Mouse (Mus musculus) small intestine, adult 2 months (tissue): ENCODE measurements around the gene Tbpl2. TPM values are rescaled to one million over a fixed set of nuclear protein-coding genes. Genes with fewer than 3 reads are reported as not detected.

ENCODE experiments used
- H3K27ac ChIP-seq: fragments of 200-500 bp; 2 replicates; pipeline ENCODE4 v1.5.1; 2012; ENCODE audit warnings: low read depth, low read length, control low read depth, inconsistent platforms; ENCODE audit not compliant: insufficient read depth
- H3K27me3 ChIP-seq: fragments of 200-500 bp; 2 replicates; pipeline ENCODE4 v1.6.1; 2012; ENCODE audit warnings: mild to moderate bottlenecking, moderate library complexity, low read length, inconsistent platforms; ENCODE audit not compliant: control insufficient read depth, insufficient read depth
- H3K36me3 ChIP-seq: fragments of 200-500 bp; 2 replicates; pipeline ENCODE4 v1.6.1; 2012; ENCODE audit warnings: mild to moderate bottlenecking, low read length, control low read depth, inconsistent platforms; ENCODE audit not compliant: control insufficient read depth, insufficient read depth
- H3K4me1 ChIP-seq: fragments of 200-500 bp; 2 replicates; pipeline ENCODE4 v1.6.1; 2012; ENCODE audit warnings: low read length, inconsistent platforms, mixed read lengths; ENCODE audit not compliant: control insufficient read depth, insufficient read depth, insufficient read length
- H3K4me3 ChIP-seq: fragments of 200-500 bp; 2 replicates; pipeline ENCODE4 v1.5.1; 2012; ENCODE audit warnings: low read depth, mild to moderate bottlenecking, control low read depth, inconsistent platforms, low read length, moderate library complexity
- CTCF ChIP-seq: fragments of 200-500 bp; IDR thresholded peaks from 2 replicates; pipeline ENCODE4 v1.5.1; 2012; ENCODE audit warnings: low read depth, mild to moderate bottlenecking, control low read depth, inconsistent platforms, low read length, moderate library complexity, mixed read lengths; ENCODE audit not compliant: insufficient replicate concordance, insufficient read length; ENCODE audit errors: extremely low read depth
- POLR2A ChIP-seq: fragments of 200-500 bp; IDR thresholded peaks from 2 replicates; pipeline ENCODE4 v1.6.1; 2012; ENCODE audit warnings: low read depth, mild to moderate bottlenecking, control low read depth, inconsistent platforms, low read length, moderate library complexity
- WGBS: fragments of 180-500 bp; shearing (Covaris S2); methylation state at CpG from one replicate; pipeline ENCODE4 v1.1.7; 2018; 5-methylcytosine and 5-hydroxymethylcytosine counted together
- polyA plus RNA-seq: library from polyadenylated mRNA; depleted of rRNA; stranded (reverse); fragments of >200 nt; gene quantifications from 2 replicates; pipeline ENCODE4 v1.2.3, GENCODE M21; 2012; rRNA removed

The Tbpl2 gene
- not detected in 2 replicates for polyA plus RNA-seq

DNA sequence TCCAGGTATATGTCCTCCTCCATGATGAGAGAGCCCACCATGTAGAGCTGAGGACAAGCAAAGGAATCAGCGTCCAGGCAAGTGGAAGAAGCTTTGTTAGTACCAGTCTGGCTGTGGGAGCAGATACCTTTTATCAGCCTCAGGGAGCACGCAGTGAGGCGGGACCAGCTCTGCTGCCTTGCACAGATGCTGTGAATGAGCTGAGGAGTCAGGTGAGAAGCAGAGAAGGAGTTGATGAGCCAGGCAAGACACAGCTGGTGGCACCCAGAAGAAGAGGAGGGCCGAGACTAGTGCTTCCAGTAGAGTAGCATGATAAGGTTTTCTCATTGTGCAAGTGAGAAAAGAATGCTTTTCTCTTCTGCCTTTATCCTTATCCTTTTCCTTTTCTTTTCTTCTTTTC lies at the start of gene Tbpl2:
TSS of gene Tbpl2 (minus strand) at position 101 of the 400 bp plus-strand sequence.
- 69% methylated on average over 4 of the region's 4 CpGs for WGBS
- H3K27ac ChIP-seq = no peak within 1 kb of the TSS
- H3K27me3 ChIP-seq = no peaks in the 10 kb centered on the region
- no peaks in the 10 kb centered on the region for H3K4me1 ChIP-seq
- TF ChIP-seq CTCF = no peak
- no peak for TF ChIP-seq POLR2A
- no peak within 1 kb of the TSS for H3K4me3 ChIP-seq
- no peaks in the 10 kb centered on the region for H3K36me3 ChIP-seq

DNA sequence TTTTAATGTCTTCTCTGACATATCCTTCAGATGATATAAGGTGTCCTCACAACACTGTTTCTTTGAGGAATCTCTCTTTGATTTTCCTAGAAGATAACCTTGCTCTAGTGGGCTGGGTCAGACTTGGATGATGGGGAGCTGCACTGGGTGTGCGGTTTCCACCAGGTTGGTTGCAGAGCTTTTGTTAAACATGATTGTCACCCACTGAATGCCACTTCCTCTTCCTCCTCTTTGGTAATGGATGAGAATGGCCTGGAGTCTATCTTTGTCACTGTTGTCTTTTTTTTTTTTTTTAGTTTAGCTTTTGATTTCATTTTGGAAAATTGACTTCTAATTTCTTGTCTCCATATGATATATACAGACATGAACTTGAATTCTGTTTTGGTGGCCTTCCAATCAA lies 38.0 kb upstream of the Tbpl2 start:
- no peaks in the 10 kb centered on the region for H3K4me1 ChIP-seq
- TF ChIP-seq CTCF (no peak), POLR2A (no peak)
- no peak overlapping the region for H3K27ac ChIP-seq
- WGBS = 83% methylated on average over 1 of the region's 1 CpGs
- no peaks in the 10 kb centered on the region for H3K27me3 ChIP-seq
- H3K36me3 ChIP-seq = no peaks in the 10 kb centered on the region
- no peak overlapping the region for H3K4me3 ChIP-seq

DNA sequence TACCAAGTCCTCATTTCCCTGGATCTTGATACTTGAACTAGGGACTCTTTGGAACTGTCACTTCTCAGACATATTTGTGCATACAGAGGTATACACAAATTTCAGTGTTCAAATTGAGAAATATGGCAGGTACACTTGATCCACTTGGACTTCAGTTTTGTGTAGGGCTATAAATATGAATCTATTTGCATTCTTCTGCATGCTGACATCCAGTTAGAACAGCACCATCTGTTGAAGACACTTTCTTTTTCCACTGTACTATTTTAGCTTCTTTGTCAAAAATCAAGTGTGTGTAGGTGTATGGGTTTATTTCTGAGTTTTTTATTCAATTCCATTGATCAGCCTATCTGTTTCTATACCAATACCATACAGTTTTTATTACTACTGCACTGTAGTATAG lies 12.7 kb upstream of the Tbpl2 start:
- H3K27ac ChIP-seq = no peak overlapping the region
- H3K27me3 ChIP-seq = no peaks in the 10 kb centered on the region
- H3K36me3 ChIP-seq = no peaks in the 10 kb centered on the region
- no peaks in the 10 kb centered on the region for H3K4me1 ChIP-seq
- no peak overlapping the region for H3K4me3 ChIP-seq
- TF ChIP-seq CTCF (no peak), POLR2A (no peak)

DNA sequence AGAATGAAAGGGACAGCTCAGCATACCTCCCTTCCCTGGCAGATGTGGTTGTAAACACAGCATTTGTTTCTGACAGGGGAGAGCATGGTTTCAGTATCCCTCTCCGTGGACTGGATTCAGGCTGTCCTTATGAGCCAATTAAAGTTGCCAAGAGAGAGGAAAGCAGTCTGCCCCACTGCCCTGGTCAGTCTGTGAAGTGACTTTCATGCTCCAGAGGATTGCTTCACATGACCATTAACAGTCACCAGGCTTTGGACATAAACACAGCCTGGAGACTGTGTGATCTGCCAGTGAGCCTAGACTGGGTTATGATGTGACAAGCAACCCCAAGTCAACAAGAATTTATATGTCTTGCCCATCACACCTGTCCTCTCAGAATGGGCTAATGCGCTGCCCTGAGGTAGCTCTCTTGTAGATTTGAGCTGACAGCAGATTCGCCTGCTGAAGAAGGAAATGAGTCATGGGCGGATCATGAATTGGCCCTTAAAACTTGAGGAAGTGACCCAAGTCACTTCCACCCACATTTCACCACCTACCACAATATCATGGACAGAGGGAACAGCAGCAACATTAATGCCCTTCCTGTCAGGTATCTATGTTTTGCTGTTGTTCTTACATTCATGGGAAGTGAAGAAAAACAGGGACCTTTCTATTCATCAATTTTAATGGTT lies 7.4 kb upstream of the Tbpl2 start:
- 73% methylated on average over 4 of the region's 4 CpGs for WGBS
- TF ChIP-seq POLR2A (no peak), CTCF (no peak)
- no peak overlapping the region for H3K27ac ChIP-seq

DNA sequence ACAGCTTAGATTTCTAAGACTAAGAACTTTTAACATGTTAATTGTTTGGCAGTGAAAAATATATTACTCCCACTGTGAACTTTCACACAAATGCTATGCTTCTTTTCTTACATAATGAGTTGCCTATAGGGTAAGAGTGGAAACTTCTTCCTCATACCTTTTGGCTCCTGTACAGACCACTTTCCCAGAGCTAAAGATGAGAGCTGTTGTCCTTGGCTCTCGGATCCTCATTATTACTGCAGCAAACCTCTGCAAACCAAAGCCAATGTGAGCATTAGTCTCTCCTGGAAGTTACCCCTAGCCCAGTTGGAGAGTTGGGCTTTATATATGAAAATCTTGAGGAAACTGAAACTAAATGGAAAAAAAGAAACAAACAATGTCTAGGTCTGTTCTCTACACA lies 5.5 kb downstream of the Tbpl2 start:
- no peak for TF ChIP-seq CTCF
- no peak for TF ChIP-seq POLR2A
- Histone ChIP-seq H3K27ac (no peak overlapping the region), H3K27me3 (no peaks in the 10 kb centered on the region), H3K4me1 (no peaks in the 10 kb centered on the region), H3K36me3 (no peaks in the 10 kb centered on the region), H3K4me3 (no peak overlapping the region)
- 55% methylated on average over 1 of the region's 1 CpGs for WGBS

More for the DNA sequence above, 7.4 kb upstream of the Tbpl2 start:
- H3K4me3 ChIP-seq = no peak overlapping the region
- H3K27me3 ChIP-seq = no peaks in the 10 kb centered on the region
- no peaks in the 10 kb centered on the region for H3K4me1 ChIP-seq
- no peaks in the 10 kb centered on the region for H3K36me3 ChIP-seq

DNA sequence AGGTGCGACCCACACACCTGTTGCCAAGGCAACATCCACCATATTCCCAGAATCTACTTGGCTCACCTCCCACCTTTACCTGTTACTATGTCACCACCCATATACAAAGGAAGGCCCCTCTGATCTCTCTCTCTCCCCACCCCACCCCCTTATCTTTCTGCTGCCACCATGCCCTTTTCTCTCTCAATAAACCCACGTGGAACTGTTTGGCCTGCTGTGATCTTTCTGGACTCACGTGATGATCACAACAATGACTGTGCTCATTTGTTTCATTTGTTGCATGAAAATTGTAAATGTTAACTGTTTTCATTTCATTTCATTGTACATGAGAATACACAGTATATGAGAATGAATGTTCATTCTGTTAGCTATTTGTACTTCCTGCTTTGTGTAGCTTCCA lies 45.9 kb downstream of the Tbpl2 start:
- H3K4me1 ChIP-seq = 0 out of 2 replicates have a peak, but pooled peaks cover 2% of the 10 kb centered on the region
- TF ChIP-seq CTCF (no peak), POLR2A (no peak)
- no peaks in the 10 kb centered on the region for H3K36me3 ChIP-seq
- no peak overlapping the region for H3K27ac ChIP-seq
- H3K27me3 ChIP-seq = no peaks in the 10 kb centered on the region
- 55% methylated on average over 3 of the region's 3 CpGs for WGBS
- no peak overlapping the region for H3K4me3 ChIP-seq

DNA sequence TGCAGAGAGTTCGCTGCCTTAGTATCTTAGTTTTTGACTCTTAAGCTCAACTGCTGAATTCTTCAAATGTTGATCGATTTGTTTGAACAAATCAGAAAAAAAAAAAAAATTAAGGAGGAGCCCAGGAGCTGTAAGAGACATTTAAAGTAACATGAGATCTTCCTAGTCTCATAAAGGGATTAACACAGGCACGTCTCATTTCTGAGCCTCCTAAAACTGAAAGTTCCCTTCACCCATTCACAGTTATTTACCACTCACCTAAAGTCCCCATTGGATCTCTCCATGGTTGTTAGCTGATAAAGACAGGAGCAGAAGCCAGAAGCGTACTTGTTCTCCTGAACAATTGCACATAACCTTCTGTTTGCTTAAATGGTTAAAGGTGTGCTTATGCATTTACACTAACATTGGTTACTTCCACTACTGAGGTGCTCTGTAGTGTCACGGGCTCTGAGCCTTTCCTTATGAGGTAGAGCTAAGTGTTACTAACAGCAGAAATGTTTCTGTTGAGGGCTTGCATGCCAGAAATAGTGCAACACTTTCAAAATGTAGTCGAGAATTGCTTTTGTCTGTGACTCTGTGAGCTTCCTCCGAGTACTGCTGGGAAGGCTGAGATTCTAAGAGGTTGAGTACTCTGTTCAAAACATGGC lies 46.9 kb downstream of the Tbpl2 start, which contains the start of gene Hnmt:
TSS of gene Hnmt (minus strand) at position 51 of the 647 bp plus-strand sequence.
- peak within 1 kb of the TSS; percentile 36; the same call in 1 of the 2 replicates for H3K27ac ChIP-seq
- H3K4me3 ChIP-seq = peak within 1 kb of the TSS; percentile 58
- WGBS = 11% methylated on average over 7 of the region's 7 CpGs

More for the DNA sequence above, 46.9 kb downstream of the Tbpl2 start, which contains the start of gene Hnmt:
- Histone ChIP-seq H3K36me3 (no peaks in the 10 kb centered on the region), H3K4me1 (0 out of 2 replicates have a peak, but pooled peaks cover 2% of the 10 kb centered on the region), H3K27me3 (no peaks in the 10 kb centered on the region)
- no peak for TF ChIP-seq CTCF
